Mouse (Mus musculus): ENCODE data around the gene Lefty1. TPM values are rescaled to one million over a fixed set of nuclear protein-coding genes. Genes with fewer than 3 reads are reported as not detected.
A peak's percentile ranks its signal among the peaks of the same experiment; 100 is the strongest.
"Not testable (repeated sequence)": the region's sequence is repeated elsewhere in the genome, so short reads cannot be mapped to it uniquely, and the experiment has no call there.

Gene Lefty1
- polyA plus RNA-seq, 1 experiment from 2014 or later: 1.8 TPM

DNA sequence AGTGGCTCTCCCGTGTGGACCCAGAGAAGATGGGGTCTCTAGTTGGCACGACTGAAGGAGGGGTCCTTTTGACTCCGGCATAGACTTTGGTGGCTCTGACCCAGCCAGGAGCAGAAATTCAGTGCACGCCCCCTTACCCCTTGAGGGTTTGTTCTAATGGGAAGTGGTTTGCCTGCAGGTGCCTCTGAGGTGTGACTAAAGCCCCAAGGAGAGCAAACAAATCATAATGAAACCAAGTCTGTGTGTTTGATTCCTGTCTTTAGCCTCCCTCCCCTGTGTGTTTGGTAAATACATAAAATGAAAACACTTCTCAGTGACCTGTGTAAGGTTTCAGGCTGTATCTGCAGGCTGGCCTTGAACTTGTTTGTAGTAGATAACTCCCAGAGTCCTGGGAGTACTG lies 8.5 kb upstream of the Lefty1 start:
- ATAC-seq (ENCODE audit: insufficient number of reproducible peaks, insufficient read depth, low FRiP score, low read depth): no peak
- Histone ChIP-seq H3K4me3 (ENCODE audit: low read depth, low read length) (no peak overlapping the region), H3K27me3 (ENCODE audit: control insufficient read depth, insufficient read depth, low read length) (no peaks in the 10 kb centered on the region), H3K9ac (replicated peaks; ENCODE audit: low read depth, low read length) (no peak overlapping the region), H3K4me1 (ENCODE audit: control insufficient read depth, insufficient read depth, low read length) (no peaks in the 10 kb centered on the region), H3K9me3 (ENCODE audit: control insufficient read depth, low read depth, low read length) (no peaks in the 10 kb centered on the region), H3K27ac (ENCODE audit: low read length) (no peak overlapping the region), H3K36me3 (ENCODE audit: control insufficient read depth, insufficient read depth, low read length) (no peaks in the 10 kb centered on the region), H3K4me2 (replicated peaks; ENCODE audit: low read depth, low read length) (no peak overlapping the region)
- WGBS: 54% methylated on average over 4 of the region's 4 CpGs

DNA sequence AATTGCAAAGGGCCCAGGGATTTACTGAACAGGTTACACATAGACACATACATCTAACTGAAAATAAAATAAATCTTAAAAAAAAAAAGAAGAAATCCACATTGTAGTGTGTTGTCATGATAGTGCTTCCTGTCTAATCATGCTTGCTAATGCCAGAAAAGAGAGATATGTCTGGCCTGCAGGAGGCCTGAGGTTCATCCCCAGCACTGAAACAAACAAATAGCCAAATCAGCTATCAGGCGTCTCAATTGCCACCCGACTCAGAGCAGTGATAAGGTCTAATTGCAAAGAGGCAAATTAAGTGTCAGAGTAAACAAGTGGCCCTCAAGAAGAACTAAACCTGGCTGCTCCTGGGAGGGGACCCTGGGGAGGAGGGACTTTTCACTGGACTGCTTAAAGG lies 5.2 kb upstream of the Lefty1 start:
- Histone ChIP-seq H3K9me3 (ENCODE audit: control insufficient read depth, low read depth, low read length) (no peaks in the 10 kb centered on the region), H3K4me1 (ENCODE audit: control insufficient read depth, insufficient read depth, low read length) (no peaks in the 10 kb centered on the region), H3K4me2 (replicated peaks; ENCODE audit: low read depth, low read length) (no peak overlapping the region), H3K36me3 (ENCODE audit: control insufficient read depth, insufficient read depth, low read length) (no peaks in the 10 kb centered on the region), H3K4me3 (ENCODE audit: low read depth, low read length) (no peak overlapping the region), H3K27ac (ENCODE audit: low read length) (no peak overlapping the region), H3K27me3 (ENCODE audit: control insufficient read depth, insufficient read depth, low read length) (peaks cover 6% of the 10 kb centered on the region), H3K9ac (replicated peaks; ENCODE audit: low read depth, low read length) (no peak overlapping the region)
- no peak for ATAC-seq (ENCODE audit: insufficient number of reproducible peaks, insufficient read depth, low FRiP score, low read depth)
- WGBS: 33% methylated on average over 2 of the region's 2 CpGs

DNA sequence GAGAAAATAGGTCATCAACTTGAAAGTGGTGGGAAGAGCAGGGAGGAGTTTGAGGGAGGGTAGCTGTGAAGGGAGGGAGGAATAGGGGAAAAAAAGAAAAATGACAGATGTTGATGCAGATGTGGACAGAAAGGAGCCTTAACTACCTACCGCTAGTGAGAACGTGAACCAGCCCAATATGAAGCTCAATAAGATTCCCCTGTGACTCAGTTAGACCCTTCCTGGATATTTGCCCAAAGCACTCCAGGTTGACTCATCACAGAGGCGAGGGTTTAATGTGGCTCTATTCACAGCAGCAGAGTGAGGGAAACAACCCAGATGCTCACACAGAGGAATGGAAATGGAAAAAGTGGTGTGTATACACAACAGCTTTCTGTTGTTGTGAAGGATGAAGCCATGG lies 3.7 kb upstream of the Lefty1 start:
- ATAC-seq (ENCODE audit: insufficient number of reproducible peaks, insufficient read depth, low FRiP score, low read depth): no peak
- Histone ChIP-seq H3K9me3 (ENCODE audit: control insufficient read depth, low read depth, low read length) (no peaks in the 10 kb centered on the region), H3K4me3 (ENCODE audit: low read depth, low read length) (no peak overlapping the region), H3K27ac (ENCODE audit: low read length) (no peak overlapping the region), H3K4me2 (replicated peaks; ENCODE audit: low read depth, low read length) (no peak overlapping the region), H3K27me3 (ENCODE audit: control insufficient read depth, insufficient read depth, low read length) (peaks cover 11% of the 10 kb centered on the region), H3K36me3 (ENCODE audit: control insufficient read depth, insufficient read depth, low read length) (no peaks in the 10 kb centered on the region), H3K4me1 (ENCODE audit: control insufficient read depth, insufficient read depth, low read length) (no peaks in the 10 kb centered on the region), H3K9ac (replicated peaks; ENCODE audit: low read depth, low read length) (no peak overlapping the region)
- 50% methylated on average over 3 of the region's 3 CpGs for WGBS

DNA sequence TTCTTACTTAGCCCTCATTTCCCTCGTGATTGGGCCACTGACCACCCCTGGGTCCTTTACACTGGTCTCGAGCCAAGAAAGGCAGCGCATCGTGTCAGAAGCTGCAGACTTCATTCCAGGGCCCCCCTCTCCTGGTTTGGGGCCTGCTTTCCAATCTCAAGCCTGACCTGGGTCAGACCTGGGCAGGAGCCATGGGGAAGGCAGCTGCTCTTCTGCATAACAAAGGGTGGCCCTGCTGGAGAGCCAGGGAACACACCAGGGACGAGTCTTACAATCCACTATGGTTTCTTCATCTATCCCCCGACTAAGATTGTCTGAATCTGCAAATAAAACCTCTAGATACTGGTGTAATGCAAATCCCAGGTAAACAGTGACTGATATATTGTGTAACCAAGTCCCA lies 1.2 kb upstream of the Lefty1 start:
- Histone ChIP-seq H3K9me3 (ENCODE audit: control insufficient read depth, low read depth, low read length) (no peaks in the 10 kb centered on the region), H3K4me1 (ENCODE audit: control insufficient read depth, insufficient read depth, low read length) (no peaks in the 10 kb centered on the region), H3K36me3 (ENCODE audit: control insufficient read depth, insufficient read depth, low read length) (no peaks in the 10 kb centered on the region), H3K9ac (replicated peaks; ENCODE audit: low read depth, low read length) (no peak overlapping the region), H3K27ac (ENCODE audit: low read length) (no peak overlapping the region), H3K27me3 (ENCODE audit: control insufficient read depth, insufficient read depth, low read length) (peaks cover 11% of the 10 kb centered on the region), H3K4me2 (replicated peaks; ENCODE audit: low read depth, low read length) (no peak overlapping the region), H3K4me3 (ENCODE audit: low read depth, low read length) (no peak overlapping the region)
- 45% methylated on average over 6 of the region's 6 CpGs for WGBS
- no peak for ATAC-seq (ENCODE audit: insufficient number of reproducible peaks, insufficient read depth, low FRiP score, low read depth)

DNA sequence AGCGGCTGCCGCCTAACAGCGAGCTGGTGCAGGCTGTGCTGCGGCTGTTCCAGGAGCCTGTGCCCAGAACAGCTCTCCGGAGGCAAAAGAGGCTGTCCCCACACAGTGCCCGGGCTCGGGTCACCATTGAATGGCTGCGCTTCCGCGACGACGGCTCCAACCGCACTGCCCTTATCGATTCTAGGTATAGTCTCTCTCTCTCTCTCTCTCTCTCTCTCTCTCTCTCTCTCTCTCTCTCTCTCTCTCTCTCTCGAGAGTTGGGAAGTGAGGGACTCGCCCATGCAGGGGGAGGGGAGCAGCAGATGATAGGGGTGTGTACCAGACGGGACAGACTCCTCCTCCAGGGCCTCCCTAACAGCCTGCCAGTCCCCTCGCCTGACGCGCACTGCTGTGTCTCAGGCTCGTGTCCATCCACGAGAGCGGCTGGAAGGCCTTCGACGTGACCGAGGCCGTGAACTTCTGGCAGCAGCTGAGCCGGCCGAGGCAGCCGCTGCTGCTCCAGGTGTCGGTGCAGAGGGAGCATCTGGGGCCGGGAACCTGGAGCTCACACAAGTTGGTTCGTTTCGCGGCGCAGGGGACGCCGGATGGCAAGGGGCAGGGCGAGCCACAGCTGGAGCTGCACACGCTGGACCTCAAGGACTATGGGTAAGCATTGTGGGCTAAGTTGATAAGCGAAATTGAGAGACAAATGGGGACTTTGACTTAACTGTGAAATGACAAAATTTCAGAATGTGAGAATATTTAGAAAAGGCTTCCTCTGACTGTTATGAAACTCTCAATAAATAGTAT lies 2.0 kb downstream of the Lefty1 start:
- 0 out of 2 replicates have a peak overlapping the region, but pooled peaks have one; percentile 14 for H3K9ac ChIP-seq (replicated peaks; ENCODE audit: low read depth, low read length)
- not testable (repeated sequence) for H3K27ac ChIP-seq (ENCODE audit: low read length); H3K4me1 ChIP-seq (ENCODE audit: control insufficient read depth, insufficient read depth, low read length); H3K9me3 ChIP-seq (ENCODE audit: control insufficient read depth, low read depth, low read length); H3K36me3 ChIP-seq (ENCODE audit: control insufficient read depth, insufficient read depth, low read length)
- ATAC-seq (ENCODE audit: insufficient number of reproducible peaks, insufficient read depth, low FRiP score, low read depth): peak; percentile 90
- H3K27me3 ChIP-seq (ENCODE audit: control insufficient read depth, insufficient read depth, low read length): peaks cover 11% of the 10 kb centered on the region
- 4% methylated on average over 32 of the region's 41 CpGs for WGBS
- peak overlapping the region; percentile 24 for H3K4me3 ChIP-seq (ENCODE audit: low read depth, low read length)
- H3K4me2 ChIP-seq (replicated peaks; ENCODE audit: low read depth, low read length): peak overlapping the region; percentile 42

DNA sequence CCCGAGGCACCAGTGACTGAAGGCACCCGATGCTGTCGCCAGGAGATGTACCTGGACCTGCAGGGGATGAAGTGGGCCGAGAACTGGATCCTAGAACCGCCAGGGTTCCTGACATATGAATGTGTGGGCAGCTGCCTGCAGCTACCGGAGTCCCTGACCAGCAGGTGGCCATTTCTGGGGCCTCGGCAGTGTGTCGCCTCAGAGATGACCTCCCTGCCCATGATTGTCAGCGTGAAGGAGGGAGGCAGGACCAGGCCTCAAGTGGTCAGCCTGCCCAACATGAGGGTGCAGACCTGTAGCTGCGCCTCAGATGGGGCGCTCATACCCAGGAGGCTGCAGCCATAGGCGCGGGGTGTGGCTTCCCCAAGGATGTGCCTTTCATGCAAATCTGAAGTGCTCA lies 2.8 kb downstream of the Lefty1 start:
- H3K36me3 ChIP-seq (ENCODE audit: control insufficient read depth, insufficient read depth, low read length); H3K9me3 ChIP-seq (ENCODE audit: control insufficient read depth, low read depth, low read length); H3K4me3 ChIP-seq (ENCODE audit: low read depth, low read length); H3K4me2 ChIP-seq (replicated peaks; ENCODE audit: low read depth, low read length); ATAC-seq (ENCODE audit: insufficient number of reproducible peaks, insufficient read depth, low FRiP score, low read depth); H3K4me1 ChIP-seq (ENCODE audit: control insufficient read depth, insufficient read depth, low read length); H3K9ac ChIP-seq (replicated peaks; ENCODE audit: low read depth, low read length); H3K27ac ChIP-seq (ENCODE audit: low read length): not testable (repeated sequence)
- WGBS: 45% methylated on average over 13 of the region's 13 CpGs
- peaks cover 11% of the 10 kb centered on the region for H3K27me3 ChIP-seq (ENCODE audit: control insufficient read depth, insufficient read depth, low read length)

DNA sequence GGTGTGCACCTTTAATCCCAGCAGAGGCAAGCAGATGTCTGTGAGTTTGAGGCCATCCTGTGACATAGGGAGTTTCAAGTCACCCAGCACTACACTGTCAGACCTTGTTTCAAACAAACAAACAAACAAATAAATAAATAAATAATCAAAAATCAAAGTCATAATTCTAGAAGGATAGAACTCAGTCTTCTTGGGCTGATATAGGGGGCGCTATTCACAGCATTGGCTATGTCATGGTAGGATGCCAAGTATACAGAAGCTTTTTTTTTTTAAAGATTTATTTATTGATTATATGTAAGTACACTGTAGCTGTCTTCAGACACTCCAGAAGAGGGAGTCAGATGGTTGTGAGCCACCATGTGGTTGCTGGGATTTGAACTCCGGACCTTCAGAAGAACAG lies 4.0 kb downstream of the Lefty1 start:
- not testable (repeated sequence) for ATAC-seq (ENCODE audit: insufficient number of reproducible peaks, insufficient read depth, low FRiP score, low read depth); H3K4me2 ChIP-seq (replicated peaks; ENCODE audit: low read depth, low read length); H3K9ac ChIP-seq (replicated peaks; ENCODE audit: low read depth, low read length); H3K36me3 ChIP-seq (ENCODE audit: control insufficient read depth, insufficient read depth, low read length); H3K9me3 ChIP-seq (ENCODE audit: control insufficient read depth, low read depth, low read length); H3K27ac ChIP-seq (ENCODE audit: low read length); H3K4me3 ChIP-seq (ENCODE audit: low read depth, low read length)
- 77% methylated on average over 2 of the region's 2 CpGs for WGBS
- peaks cover 13% of the 10 kb centered on the region for H3K4me1 ChIP-seq (ENCODE audit: control insufficient read depth, insufficient read depth, low read length)
- peaks cover 11% of the 10 kb centered on the region for H3K27me3 ChIP-seq (ENCODE audit: control insufficient read depth, insufficient read depth, low read length)

DNA sequence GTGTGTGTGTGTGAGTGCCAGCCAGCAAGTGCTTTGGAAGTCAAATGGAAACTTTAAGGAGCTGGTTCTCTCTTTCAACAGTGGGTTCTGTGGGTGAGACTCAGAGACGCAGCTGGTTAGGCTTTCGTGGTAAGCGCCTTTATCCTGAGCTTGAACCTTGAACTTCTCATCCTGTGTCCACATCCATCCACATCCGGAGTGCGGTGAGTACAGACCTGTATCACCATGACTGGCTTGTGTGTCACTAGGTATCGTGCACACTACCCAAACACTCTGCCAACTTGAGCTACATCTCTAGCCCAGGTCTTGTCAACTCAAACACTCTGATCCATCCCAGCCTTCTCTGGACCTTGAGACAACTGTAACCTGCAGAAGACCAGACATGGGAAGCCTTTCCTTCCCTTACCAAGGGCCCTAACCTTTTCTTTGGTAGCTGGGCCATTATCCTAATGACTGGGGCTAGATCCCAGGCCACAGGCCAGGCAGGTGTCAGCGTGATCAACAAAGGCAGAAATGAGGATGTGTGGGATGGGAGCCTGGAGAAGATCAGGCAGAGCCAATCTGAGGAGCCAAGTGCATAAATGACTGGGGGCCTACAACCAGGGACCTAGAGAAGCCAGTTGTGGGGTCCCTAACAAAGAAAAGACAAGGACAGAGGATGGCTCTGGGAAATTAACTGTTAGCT lies 6.1 kb downstream of the Lefty1 start:
- ATAC-seq (ENCODE audit: insufficient number of reproducible peaks, insufficient read depth, low FRiP score, low read depth): no peak
- Histone ChIP-seq H3K4me3 (ENCODE audit: low read depth, low read length) (peak overlapping the region; percentile 87; the same call in 1 of the 2 replicates), H3K36me3 (ENCODE audit: control insufficient read depth, insufficient read depth, low read length) (no peaks in the 10 kb centered on the region), H3K4me1 (ENCODE audit: control insufficient read depth, insufficient read depth, low read length) (peaks cover 23% of the 10 kb centered on the region), H3K4me2 (replicated peaks; ENCODE audit: low read depth, low read length) (peak overlapping the region; percentile 93), H3K27ac (ENCODE audit: low read length) (no peak overlapping the region), H3K9me3 (ENCODE audit: control insufficient read depth, low read depth, low read length) (no peaks in the 10 kb centered on the region), H3K27me3 (ENCODE audit: control insufficient read depth, insufficient read depth, low read length) (no peaks in the 10 kb centered on the region; the same call in 1 of the 2 replicates), H3K9ac (replicated peaks; ENCODE audit: low read depth, low read length) (no peak overlapping the region)
- 81% methylated on average over 7 of the region's 7 CpGs for WGBS
